Mouse (Mus musculus): ENCODE measurements at regions not wholly inside any gene's neighbourhood (a gene's known extent, or its start where the extent isn't known, plus 50 kb on each side); places are given as distances from the start of the nearest gene placed in this dataset.

DNA sequence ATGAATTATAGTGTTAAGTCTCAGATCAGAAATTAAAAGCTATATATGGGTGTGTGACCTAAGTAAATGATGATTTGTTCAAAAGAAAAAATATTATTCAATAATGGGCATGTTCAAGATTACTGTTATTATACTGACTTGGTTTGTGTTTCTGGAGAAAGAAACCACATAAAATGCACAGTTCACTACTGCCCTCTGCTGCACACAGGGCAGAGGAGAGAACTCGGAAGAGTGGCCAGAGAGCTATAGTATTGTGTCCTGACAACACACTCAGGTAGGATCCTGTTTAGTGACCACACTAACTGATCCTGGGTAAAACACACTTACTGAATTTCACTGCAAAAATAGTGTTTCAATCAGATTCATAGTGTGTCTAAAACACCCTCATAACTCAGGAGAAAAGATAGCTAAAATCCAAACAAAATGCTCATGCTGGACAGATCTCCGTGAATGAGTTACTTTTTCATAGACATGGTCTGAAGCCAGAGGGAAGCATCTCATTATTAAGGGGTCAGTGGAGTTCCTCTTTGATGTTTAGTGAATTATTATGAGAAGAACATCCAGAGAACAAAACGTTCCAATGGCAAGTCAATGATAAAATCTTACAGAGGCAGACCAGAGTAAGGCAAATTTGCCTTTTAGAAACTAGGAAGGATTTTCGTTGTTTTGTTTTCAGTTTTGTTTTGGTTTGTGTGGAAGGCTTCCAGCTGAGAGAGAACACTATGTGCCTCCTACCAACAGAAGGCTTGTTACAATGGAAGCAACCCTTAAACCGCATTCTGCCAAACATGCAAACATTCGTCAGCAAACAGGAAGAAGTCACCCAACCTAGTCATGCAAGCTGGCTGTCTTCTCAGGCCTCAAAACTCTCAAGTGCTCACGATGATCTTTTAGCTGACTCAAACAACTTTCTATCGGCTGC lies 218.6 kb upstream of the Dab2 start:
- no peaks in the 10 kb centered on the region for H3K27me3 ChIP-seq (replicated peaks; ENCODE audit: low read depth, poor library complexity, severe bottlenecking)
- no peak overlapping the region for H3K27ac ChIP-seq (replicated peaks)
- H3K4me1 ChIP-seq = no peaks in the 10 kb centered on the region
- no peaks in the 10 kb centered on the region for H3K9me3 ChIP-seq
- H3K4me3 ChIP-seq = no peak overlapping the region
- WGBS = 59% methylated on average over 8 of the region's 8 CpGs
- DNase-seq (ENCODE audit: low spot score) = peak; percentile 28
- H3K36me3 ChIP-seq (replicated peaks) = no peaks in the 10 kb centered on the region

DNA sequence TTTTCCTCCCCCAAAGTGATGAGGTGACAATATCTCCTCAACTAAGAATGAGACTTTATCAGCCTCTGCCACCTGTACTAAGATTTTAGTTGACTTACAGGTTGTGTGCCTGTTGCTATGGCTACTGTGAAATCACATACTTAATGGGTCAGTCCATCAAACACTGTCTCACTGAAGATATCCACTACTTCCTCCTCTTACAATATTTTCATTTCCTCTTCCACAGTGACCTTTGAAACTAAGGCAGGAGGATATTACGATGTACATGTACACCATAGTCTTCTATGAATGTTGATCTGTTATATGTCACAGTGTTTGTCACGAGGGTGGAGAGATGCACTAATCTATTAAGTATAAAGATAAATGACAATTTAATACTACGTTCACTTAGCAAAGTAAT lies 212.4 kb upstream of the Dab2 start:
- H3K9me3 ChIP-seq = no peaks in the 10 kb centered on the region
- no peak overlapping the region for H3K4me3 ChIP-seq
- WGBS = 86% methylated on average over 3 of the region's 3 CpGs
- H3K27me3 ChIP-seq (replicated peaks; ENCODE audit: low read depth, poor library complexity, severe bottlenecking) = no peaks in the 10 kb centered on the region
- no peaks in the 10 kb centered on the region for H3K4me1 ChIP-seq
- DNase-seq (ENCODE audit: low spot score) = no peak
- no peak overlapping the region for H3K27ac ChIP-seq (replicated peaks)
- no peaks in the 10 kb centered on the region for H3K36me3 ChIP-seq (replicated peaks)

DNA sequence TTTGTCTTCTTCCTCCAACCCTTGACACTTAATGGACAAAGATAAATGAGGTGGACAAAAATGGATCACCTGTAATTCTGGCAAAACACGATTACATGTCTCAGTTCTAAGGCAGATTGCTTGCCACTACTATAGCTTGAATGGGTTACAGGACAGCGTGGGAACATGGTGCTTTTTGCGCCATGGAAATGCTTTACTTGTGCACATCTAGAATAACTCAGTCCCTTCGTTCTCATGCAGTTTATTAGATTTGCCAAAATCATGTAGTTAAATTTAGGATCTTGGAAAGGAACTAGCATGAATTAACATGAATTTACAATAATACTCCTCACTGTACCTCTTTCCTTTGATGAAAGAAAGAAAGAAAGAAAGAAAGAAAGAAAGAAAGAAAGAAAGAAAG lies 211.1 kb upstream of the Dab2 start:
- WGBS = 89% methylated on average over 4 of the region's 4 CpGs
- H3K36me3 ChIP-seq (replicated peaks) = no peaks in the 10 kb centered on the region
- no peaks in the 10 kb centered on the region for H3K9me3 ChIP-seq
- H3K4me3 ChIP-seq = no peak overlapping the region
- DNase-seq (ENCODE audit: low spot score) = no peak
- no peaks in the 10 kb centered on the region for H3K4me1 ChIP-seq
- H3K27me3 ChIP-seq (replicated peaks; ENCODE audit: low read depth, poor library complexity, severe bottlenecking) = no peaks in the 10 kb centered on the region
- no peak overlapping the region for H3K27ac ChIP-seq (replicated peaks)

DNA sequence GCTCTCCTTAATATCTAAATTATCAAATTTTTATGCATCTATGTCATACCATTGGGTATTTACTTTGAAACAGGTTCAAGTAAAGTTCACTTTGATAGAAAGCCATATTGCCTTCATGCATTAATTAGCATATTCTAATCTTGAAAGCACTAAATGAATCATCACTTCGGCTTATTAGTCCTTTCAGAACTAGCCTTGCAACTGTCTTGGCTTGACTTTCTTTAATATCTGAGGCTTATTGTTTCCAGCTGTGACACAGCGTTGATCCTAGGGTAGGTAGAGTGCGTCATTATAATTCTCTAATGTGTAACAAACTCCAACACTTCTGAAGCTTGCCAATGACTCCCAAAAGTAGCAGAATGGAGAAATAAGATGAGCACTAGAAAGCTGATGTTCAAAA lies 169.9 kb upstream of the Dab2 start:
- DNase-seq (ENCODE audit: low spot score) = no peak
- H3K4me3 ChIP-seq = no peak overlapping the region
- H3K27ac ChIP-seq (replicated peaks) = no peak overlapping the region
- 86% methylated on average over 3 of the region's 3 CpGs for WGBS
- no peaks in the 10 kb centered on the region for H3K27me3 ChIP-seq (replicated peaks; ENCODE audit: low read depth, poor library complexity, severe bottlenecking)
- no peaks in the 10 kb centered on the region for H3K4me1 ChIP-seq
- H3K9me3 ChIP-seq = no peaks in the 10 kb centered on the region
- H3K36me3 ChIP-seq (replicated peaks) = no peaks in the 10 kb centered on the region

DNA sequence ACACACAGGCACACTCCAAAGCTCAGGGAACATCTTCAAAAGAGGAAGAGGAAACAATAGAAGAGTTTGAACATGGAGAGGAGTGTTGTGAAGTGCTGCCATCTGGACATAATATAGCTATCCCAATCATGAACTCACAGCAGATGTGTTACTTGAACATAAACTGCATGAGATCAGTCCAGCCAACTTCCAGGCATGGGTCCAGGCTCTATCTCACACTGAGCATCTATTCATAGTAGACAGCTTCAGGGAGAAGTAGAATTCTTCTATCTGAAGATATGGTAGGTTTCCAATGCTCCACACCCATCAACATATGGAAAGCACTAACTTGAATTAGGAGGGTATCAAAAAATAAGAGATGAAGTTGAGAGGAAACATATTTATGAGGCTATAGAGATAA lies 167.4 kb upstream of the Dab2 start:
- DNase-seq (ENCODE audit: low spot score) = no peak
- Histone ChIP-seq H3K27me3 (replicated peaks; ENCODE audit: low read depth, poor library complexity, severe bottlenecking) (no peaks in the 10 kb centered on the region), H3K4me3 (no peak overlapping the region), H3K9me3 (peaks cover 10% of the 10 kb centered on the region; the same call in 1 of the 2 replicates), H3K27ac (replicated peaks) (no peak overlapping the region), H3K4me1 (no peaks in the 10 kb centered on the region), H3K36me3 (replicated peaks) (no peaks in the 10 kb centered on the region)

DNA sequence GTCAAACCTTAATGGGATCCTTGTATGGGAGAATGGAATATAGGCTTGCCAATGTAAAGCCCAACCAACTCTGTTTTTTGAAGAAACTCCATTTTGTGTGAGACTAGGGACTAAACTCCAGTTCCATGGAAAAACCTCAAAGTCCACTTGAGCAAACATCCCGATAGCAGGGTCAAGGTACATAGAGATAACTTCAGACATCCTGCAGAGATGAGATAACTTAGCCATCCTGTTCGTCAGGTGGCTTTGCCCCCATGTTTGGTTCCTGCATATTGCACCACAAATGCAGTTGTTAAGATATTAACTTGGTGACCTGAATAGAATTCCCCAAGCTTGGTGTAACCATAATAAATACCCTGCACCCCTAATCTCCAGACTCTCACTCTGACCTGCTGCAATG lies 154.5 kb upstream of the Dab2 start:
- Histone ChIP-seq H3K9me3 (no peaks in the 10 kb centered on the region), H3K36me3 (replicated peaks) (no peaks in the 10 kb centered on the region), H3K4me1 (no peaks in the 10 kb centered on the region), H3K27me3 (replicated peaks; ENCODE audit: low read depth, poor library complexity, severe bottlenecking) (no peaks in the 10 kb centered on the region), H3K4me3 (no peak overlapping the region), H3K27ac (replicated peaks) (no peak overlapping the region)
- 87% methylated on average over 2 of the region's 2 CpGs for WGBS
- no peak for DNase-seq (ENCODE audit: low spot score)

DNA sequence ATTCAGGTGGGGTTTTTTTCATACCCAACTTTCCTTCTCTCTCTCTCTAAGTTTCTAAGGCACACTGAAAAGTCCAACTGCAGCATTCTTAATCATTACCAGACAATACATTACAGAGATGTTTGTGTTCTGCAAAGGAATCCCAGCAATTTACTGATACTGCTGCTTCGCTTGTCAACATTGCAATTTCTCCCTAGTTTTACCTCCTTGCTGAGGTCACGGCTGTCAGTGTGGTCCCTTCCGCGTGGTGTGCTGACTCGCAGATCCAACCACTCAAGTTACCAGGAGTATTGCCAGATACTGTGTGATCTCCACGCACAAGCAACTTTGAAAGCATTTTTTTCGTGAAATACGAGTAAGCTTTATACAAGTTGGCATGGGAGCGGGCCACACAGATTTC lies 144.9 kb upstream of the Dab2 start:
- WGBS = 52% methylated on average over 9 of the region's 9 CpGs
- peaks cover 3% of the 10 kb centered on the region; the same call in 1 of the 2 replicates for H3K4me1 ChIP-seq
- no peaks in the 10 kb centered on the region for H3K9me3 ChIP-seq
- H3K27ac ChIP-seq (replicated peaks) = no peak overlapping the region
- no peak overlapping the region for H3K4me3 ChIP-seq
- peak; percentile 19 for DNase-seq (ENCODE audit: low spot score)
- H3K36me3 ChIP-seq (replicated peaks) = no peaks in the 10 kb centered on the region
- no peaks in the 10 kb centered on the region for H3K27me3 ChIP-seq (replicated peaks; ENCODE audit: low read depth, poor library complexity, severe bottlenecking)

DNA sequence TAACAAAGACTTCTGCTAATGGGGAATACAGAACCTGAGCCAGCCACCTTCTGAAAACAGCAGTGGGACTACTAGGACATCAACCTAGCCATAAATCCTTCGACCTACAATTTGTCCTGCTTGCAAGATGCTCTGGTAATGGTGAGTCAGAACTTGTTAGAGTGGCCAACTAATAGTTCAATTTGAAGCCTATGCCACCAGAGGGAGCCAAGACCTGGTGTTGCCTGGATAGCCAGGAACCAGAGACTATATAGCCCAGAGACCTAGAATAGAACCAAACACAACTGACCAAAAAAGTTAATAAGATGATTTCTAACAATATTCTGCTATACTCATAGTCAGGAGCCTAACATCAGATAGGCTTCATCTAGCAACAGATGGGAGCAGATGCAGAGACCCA lies 119.3 kb upstream of the Dab2 start:
- Histone ChIP-seq H3K4me1 (no peaks in the 10 kb centered on the region), H3K36me3 (replicated peaks) (no peaks in the 10 kb centered on the region), H3K4me3 (no peak overlapping the region), H3K27ac (replicated peaks) (no peak overlapping the region), H3K9me3 (no peaks in the 10 kb centered on the region), H3K27me3 (replicated peaks; ENCODE audit: low read depth, poor library complexity, severe bottlenecking) (no peaks in the 10 kb centered on the region)
- no peak for DNase-seq (ENCODE audit: low spot score)
- WGBS = 74% methylated on average over 1 of the region's 1 CpGs

DNA sequence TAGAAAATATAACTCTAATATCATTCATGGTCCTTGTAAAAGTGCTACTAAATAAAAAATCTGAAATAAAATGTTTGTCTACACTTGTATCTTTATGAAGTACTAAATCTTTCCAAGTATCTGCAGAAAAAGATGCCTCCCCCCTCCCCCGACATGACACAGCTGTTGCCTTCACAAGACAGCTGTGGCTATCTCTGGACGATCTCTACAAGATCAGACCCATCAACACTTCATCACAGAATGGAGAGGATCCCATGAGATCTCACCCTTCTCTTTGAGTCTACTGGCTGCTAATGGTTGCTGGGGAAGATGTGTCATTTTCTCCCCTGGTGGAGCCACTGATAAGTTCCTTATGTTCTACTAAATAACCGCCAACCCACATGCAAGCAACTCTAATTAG lies 116.0 kb upstream of the Dab2 start:
- 75% methylated on average over 3 of the region's 3 CpGs for WGBS
- H3K4me1 ChIP-seq = no peaks in the 10 kb centered on the region
- no peak overlapping the region for H3K27ac ChIP-seq (replicated peaks)
- no peaks in the 10 kb centered on the region for H3K9me3 ChIP-seq
- no peak for DNase-seq (ENCODE audit: low spot score)
- H3K27me3 ChIP-seq (replicated peaks; ENCODE audit: low read depth, poor library complexity, severe bottlenecking) = no peaks in the 10 kb centered on the region
- H3K4me3 ChIP-seq = no peak overlapping the region
- no peaks in the 10 kb centered on the region for H3K36me3 ChIP-seq (replicated peaks)

DNA sequence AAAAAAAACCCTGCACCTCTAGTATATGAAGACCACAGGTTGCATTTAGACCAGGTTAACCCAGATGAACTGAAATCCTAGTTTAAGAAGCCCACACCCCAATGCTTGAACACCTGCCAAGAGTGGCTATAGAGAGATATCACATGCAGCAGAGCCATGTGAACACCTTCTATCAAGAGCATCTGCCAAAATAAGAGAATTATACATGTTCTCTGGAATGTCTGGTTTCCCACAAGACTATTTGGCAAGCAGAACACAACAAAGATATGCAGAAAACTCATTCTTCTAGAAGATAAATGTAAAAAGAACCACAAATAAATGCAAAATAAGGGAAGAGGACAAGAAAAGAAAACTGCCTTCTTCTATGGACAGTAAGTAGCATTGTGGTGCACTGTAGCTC lies 107.7 kb upstream of the Dab2 start:
- H3K36me3 ChIP-seq (replicated peaks) = no peaks in the 10 kb centered on the region
- no peak overlapping the region for H3K27ac ChIP-seq (replicated peaks)
- no peaks in the 10 kb centered on the region for H3K9me3 ChIP-seq
- DNase-seq (ENCODE audit: low spot score) = no peak
- H3K4me3 ChIP-seq = no peak overlapping the region
- no peaks in the 10 kb centered on the region for H3K27me3 ChIP-seq (replicated peaks; ENCODE audit: low read depth, poor library complexity, severe bottlenecking)
- H3K4me1 ChIP-seq = no peaks in the 10 kb centered on the region

DNA sequence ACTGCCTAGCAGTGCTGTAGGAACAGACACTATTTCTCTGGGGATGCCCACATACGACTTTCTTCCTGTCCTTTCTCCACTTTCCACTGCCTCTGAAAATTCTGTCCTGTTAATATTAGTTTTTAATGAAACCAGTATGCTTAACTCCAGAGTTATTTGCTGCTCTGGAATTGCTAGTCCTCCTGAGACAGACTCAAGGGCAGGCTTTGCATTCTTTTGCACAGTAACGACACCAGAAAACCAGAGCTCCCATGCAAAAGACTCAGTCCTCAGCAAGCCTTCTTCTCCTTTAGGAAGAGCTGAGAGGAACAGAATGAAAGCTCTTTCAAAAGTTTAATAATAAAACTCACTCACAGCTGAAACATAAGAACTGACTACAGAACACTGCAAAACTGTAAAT lies 92.3 kb upstream of the Dab2 start:
- no peaks in the 10 kb centered on the region for H3K36me3 ChIP-seq (replicated peaks)
- WGBS = 53% methylated on average over 2 of the region's 2 CpGs
- no peaks in the 10 kb centered on the region for H3K4me1 ChIP-seq
- no peak overlapping the region for H3K27ac ChIP-seq (replicated peaks)
- no peaks in the 10 kb centered on the region for H3K27me3 ChIP-seq (replicated peaks; ENCODE audit: low read depth, poor library complexity, severe bottlenecking)
- H3K9me3 ChIP-seq = no peaks in the 10 kb centered on the region
- H3K4me3 ChIP-seq = no peak overlapping the region
- DNase-seq (ENCODE audit: low spot score) = no peak

DNA sequence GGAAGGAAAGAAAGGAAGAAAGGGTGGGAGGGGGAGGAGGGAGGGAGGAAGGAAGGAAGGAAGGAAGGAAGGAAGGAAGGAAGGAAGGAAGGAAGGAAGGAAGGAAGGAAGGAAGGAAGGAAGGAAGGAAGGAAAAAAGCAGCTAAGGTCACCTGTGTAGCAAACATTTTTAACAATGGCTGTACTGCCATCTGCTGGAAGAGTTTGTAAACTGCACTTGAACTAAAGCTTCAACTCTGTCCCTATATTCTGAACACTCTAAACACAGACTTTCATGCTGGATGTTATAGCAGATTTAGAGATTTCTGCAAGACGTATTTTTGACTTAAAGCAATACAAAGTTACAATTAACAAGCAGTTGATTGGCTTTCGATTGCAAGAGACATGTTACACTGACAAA lies 90.3 kb upstream of the Dab2 start:
- 15% methylated on average over 2 of the region's 2 CpGs for WGBS
- Histone ChIP-seq H3K36me3 (replicated peaks) (no peaks in the 10 kb centered on the region), H3K27me3 (replicated peaks; ENCODE audit: low read depth, poor library complexity, severe bottlenecking) (no peaks in the 10 kb centered on the region), H3K4me3 (no peak overlapping the region), H3K4me1 (no peaks in the 10 kb centered on the region), H3K9me3 (no peaks in the 10 kb centered on the region), H3K27ac (replicated peaks) (no peak overlapping the region)
- no peak for DNase-seq (ENCODE audit: low spot score)

DNA sequence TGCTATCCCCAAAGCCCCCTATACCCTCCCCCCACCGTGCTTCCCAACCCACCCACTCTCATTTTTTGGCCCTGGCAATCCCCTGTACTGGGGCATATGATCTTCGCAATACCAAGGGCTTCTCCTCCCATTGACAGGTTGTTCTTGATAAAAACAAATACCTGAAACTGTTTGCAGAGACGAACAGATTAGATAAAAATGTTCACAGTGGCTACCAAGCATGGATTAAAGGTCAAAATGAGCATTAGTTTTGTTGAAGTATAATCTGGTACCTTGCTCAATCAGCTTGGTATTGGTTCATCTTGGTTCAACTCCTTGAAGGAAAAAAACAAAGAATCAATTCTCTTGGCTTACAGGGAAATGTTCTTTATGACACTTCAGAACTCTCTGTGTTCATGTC lies 81.5 kb upstream of the Dab2 start:
- no peak overlapping the region for H3K4me3 ChIP-seq
- no peak overlapping the region for H3K27ac ChIP-seq (replicated peaks)
- no peaks in the 10 kb centered on the region for H3K36me3 ChIP-seq (replicated peaks)
- no peak for DNase-seq (ENCODE audit: low spot score)
- H3K9me3 ChIP-seq = no peaks in the 10 kb centered on the region
- no peaks in the 10 kb centered on the region for H3K27me3 ChIP-seq (replicated peaks; ENCODE audit: low read depth, poor library complexity, severe bottlenecking)
- 71% methylated on average over 3 of the region's 3 CpGs for WGBS
- H3K4me1 ChIP-seq = no peaks in the 10 kb centered on the region
